Mouse (Mus musculus) yolk sac, embryonic 10.5 days (tissue): ENCODE measurements around the gene Cabp1.
"Not testable (repeated sequence)": the region's sequence is repeated elsewhere in the genome, so short reads cannot be mapped to it uniquely, and the experiment has no call there.

ENCODE experiments used
- DNase-seq: peaks from one replicate; pipeline ENCODE4 v3.0.0-alpha.2; 2017; ENCODE audit warnings: low spot score

Cabp1 gene

DNA sequence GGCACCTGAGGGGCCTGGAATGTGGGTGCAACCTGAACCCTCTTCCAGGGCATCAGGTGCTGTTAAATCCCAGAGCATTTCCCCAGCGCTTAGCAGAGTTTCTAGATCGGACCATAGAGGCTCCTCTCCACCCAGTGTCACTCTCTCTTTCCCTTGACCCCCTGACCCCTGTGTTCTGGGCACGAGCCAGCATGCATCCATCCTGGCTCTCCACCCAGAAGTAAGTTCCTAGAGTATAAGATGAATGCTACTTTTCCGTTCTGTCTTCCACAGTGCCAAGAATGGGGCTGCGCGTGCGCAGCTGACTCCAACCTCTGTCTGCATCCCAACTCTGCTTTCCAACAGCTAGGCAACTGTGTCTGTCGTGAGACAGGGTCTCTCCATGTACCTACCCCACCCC lies 24.0 kb downstream of the Cabp1 start:
- DNase-seq = no peak

- no peak for DNase-seq
These were observed 25.4 kb downstream of the Cabp1 start for GRCm38 (mm10) chr5:115168641-115169415.

- no peak for DNase-seq
These were observed 26.8 kb downstream of the Cabp1 start for GRCm38 (mm10) chr5:115167396-115167795.

GRCm38 (mm10) chr5:115166815-115167194 lies 27.4 kb downstream of the Cabp1 start:
- DNase-seq = no peak

- no peak for DNase-seq
These were observed 28.0 kb downstream of the Cabp1 start for GRCm38 (mm10) chr5:115165895-115166814.

GRCm38 (mm10) chr5:115165351-115165750 lies 28.8 kb downstream of the Cabp1 start:
- no peak for DNase-seq

- not testable (repeated sequence) for DNase-seq
These were observed 29.7 kb downstream of the Cabp1 start for GRCm38 (mm10) chr5:115164446-115164845.

GRCm38 (mm10) chr5:115163563-115163962 lies 30.6 kb downstream of the Cabp1 start:
- DNase-seq = no peak

GRCm38 (mm10) chr5:115161940-115162279 lies 32.3 kb downstream of the Cabp1 start:
- DNase-seq = not testable (repeated sequence)

GRCm38 (mm10) chr5:115161064-115161939 lies 32.9 kb downstream of the Cabp1 start:
- no peak for DNase-seq

GRCm38 (mm10) chr5:115160655-115161054 lies 33.5 kb downstream of the Cabp1 start:
- DNase-seq = no peak

- DNase-seq = no peak
These were observed 35.0 kb downstream of the Cabp1 start for GRCm38 (mm10) chr5:115159165-115159564.

DNA sequence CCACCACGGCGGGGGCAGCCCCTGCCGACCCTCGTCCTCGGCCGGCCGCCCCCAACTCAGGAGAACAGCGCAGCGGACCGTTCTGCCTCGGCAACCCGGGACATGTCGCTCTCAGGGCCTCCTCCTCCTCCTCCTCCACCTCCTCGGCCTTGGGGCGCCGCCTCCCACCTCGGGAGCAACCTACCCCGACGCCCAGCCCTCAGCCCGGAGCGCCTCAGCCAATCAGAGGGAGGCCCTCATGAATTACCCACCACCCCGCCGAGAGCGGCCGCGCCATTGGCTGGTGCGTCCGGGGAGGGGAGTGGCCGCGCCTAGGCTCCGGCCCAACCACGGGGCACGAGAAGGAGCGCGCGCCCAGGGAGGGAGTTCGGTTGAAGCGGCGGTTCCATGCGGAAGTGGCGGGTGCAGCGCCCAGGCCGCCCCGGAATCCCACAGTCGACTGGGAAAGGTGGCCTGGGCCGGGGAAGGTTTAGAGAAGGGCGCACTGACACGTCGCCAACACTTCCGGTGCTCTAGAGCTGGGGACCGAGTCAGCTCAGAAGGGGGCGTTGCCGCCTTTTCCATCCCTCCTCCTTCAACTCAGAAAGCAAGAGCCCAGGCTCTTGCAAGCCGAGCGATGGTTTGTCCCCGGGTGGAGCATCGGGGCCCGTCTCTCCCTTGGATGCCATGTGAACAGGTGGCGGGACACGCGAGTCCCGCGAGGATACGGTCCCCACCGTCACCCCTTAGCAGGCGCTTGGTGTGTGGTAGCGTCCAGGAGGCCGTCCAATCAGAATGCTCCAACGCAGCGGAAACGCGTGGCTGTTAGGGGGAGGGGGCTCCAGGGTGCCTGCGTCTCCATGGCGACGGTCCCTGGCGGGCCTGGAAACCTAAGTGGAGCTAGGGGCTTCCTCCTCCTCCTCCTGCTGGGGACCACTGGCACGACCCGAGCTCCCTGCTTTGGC lies 35.9 kb downstream of the Cabp1 start, which contains the start of gene Mlec:
Mlec (minus strand) TSS at position 140 of the 944 bp plus-strand sequence.
- peak; percentile 99 for DNase-seq

DNA sequence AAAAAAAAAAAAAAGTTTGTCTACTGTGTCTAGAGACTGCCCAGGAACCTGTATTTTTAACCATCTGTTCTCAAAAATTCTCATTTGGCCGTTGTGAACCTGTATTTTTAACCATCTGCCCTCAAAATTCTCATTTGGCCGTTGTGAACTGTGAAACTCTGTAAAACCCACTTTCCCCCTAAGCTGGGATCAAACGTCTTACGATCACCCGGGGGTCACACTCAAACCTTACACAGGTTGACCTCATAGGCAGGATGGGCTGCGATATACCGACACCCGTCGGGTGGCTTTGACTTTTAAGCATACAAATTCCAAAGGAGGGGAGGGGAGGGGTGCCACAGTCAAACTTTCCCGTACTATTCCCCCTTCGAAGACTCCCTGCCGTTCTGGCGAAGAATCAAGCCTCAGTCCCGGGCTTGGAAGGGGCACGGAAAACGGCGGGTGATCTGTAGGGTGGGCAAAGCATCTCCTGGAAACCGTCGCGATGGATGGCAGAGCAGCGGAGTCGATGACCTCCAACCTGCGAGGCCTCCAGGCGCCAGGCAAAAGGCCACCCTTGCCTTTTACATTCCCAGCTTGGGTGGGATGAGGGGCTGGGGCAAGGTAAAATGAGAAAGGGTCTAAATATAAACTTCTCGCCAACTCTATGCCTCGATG lies 37.1 kb downstream of the Cabp1 start:
- DNase-seq = no peak

DNA sequence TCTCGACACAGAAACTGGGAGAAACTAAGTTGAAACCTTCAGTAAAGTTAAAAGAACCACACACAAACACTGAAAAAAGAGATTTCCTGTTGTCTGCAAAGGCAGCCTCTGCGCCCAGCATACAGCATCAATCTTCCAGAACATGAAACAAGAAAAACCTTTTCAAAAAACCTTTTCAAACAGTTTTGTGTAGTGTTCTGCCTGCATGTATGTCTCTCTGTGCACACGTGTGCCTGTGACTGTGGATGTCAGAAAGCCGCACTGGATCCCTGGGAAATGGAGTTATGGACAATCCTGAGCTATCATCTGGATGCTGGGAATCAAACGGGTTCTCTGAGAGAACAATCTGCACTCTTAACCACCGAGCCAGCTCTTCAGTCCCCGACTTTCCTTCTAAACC lies 37.8 kb downstream of the Cabp1 start:
- DNase-seq = no peak

GRCm38 (mm10) chr5:115155831-115156230 lies 38.4 kb downstream of the Cabp1 start:
- DNase-seq = peak; percentile 76

DNA sequence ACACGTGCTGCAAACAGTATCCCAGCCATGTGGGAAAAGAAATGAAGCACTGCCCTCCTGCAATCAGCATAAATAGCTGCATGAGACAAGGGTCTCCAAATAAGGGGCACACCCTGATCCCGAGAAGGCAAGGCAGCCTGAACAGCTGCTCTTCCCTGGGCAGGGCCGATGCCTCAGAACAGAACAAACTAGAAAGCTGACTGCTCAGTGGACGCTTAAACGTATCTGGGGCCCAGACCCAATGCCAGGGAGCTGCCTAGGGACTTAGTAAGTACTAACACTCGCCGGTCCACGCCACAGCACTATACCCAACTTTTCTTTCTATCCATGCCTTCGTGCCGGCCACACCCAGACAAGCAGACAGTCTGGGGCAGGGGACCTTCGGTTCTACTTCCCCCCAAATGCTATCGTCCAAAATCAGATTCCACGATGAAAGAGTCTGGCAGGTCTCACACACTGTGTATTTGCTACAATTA lies 39.0 kb downstream of the Cabp1 start:
- DNase-seq = no peak

DNA sequence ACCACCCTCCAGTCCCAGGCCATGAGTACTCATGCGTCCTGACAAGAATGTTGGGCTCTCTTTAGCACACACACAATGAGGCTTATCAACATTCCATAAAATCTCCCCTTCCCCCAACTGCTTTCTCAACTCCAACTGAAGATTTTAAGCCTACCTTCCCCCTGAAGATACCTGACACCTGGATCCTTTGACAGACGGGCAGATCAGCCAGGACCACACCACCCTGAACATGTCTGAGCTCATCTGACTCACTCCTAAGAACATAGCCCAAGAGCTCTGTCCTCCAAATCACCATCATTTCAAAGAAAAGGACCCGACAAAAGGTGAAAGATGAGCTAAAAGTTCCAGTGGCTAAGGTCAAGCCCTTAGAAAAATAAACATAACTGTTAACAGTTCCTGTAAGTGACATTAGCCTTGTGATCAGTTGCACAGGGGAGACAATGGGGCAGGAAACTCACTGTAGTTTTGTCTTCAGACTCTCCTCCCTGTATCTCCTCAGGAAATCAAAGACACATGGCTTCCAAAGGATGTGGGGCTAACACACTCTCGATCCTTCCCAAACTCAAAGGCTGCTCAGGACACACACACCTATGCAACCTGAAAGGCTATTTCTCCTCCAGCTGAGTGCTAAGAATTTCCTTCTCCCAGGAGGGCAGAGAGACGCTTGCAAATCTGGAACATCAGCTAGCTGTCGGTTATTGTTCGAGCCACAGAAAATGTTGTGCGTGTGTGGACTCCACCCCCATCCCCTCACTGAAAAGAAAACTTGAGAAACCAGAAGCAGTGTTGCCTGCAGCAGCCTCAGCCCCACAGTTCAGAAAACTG lies 41.8 kb downstream of the Cabp1 start:
- DNase-seq = no peak

DNA sequence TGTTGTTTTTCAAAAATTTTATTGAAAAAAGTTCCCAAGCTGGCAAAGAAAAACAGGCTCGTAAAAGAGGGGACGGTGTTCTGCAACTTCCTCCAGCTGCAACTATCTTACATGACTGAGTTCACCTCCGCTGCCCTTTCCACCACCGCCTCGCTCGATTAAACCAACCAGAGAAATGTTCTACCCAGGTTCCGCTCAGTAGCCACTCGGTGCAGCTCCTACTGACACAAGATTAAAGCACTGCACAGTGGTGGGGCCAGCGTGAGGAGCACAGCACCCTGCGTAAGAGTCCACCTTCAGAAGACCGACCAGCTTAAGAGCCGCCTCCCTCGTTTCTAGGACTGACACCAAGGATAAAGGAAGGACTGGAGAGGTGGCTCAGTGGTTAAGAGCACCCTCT lies 42.7 kb downstream of the Cabp1 start:
- no peak for DNase-seq
